Mouse (Mus musculus) ZHBTc4 (cell line): ENCODE results near the gene Strada.
"Not testable (repeated sequence)": the region's sequence is repeated elsewhere in the genome, so short reads cannot be mapped to it uniquely, and the experiment has no call there.

Experiments used
- DNase-seq: peaks from one replicate; pipeline ENCODE4 v3.0.0-alpha.2; 2011; ENCODE audit warnings: low read depth, low spot score

The Strada gene

GRCm38 (mm10) chr11:106156257-106156656 is 45.7 kb downstream of the Strada start:
- no peak for DNase-seq

- no peak for DNase-seq
Measured at GRCm38 (mm10) chr11:106155761-106156160, 46.2 kb downstream of the Strada start.

GRCm38 (mm10) chr11:106154770-106155169 is 47.2 kb downstream of the Strada start:
- no peak for DNase-seq

GRCm38 (mm10) chr11:106154091-106154490 is 47.9 kb downstream of the Strada start:
- no peak for DNase-seq

- no peak for DNase-seq
Measured at GRCm38 (mm10) chr11:106152132-106152531, 49.8 kb downstream of the Strada start.

GRCm38 (mm10) chr11:106151219-106151618 is 50.7 kb downstream of the Strada start:
- DNase-seq, result no peak

GRCm38 (mm10) chr11:106134580-106135528 is 67.1 kb downstream of the Strada start:
- DNase-seq, result peak; percentile 45

- no peak for DNase-seq
Measured at GRCm38 (mm10) chr11:106132516-106132915, 69.5 kb downstream of the Strada start.

GRCm38 (mm10) chr11:106129477-106129876 is 72.5 kb downstream of the Strada start:
- no peak for DNase-seq

GRCm38 (mm10) chr11:106126727-106127373 is 75.1 kb downstream of the Strada start:
- not testable (repeated sequence) for DNase-seq

- DNase-seq, result no peak
Measured at GRCm38 (mm10) chr11:106125827-106126226, 76.1 kb downstream of the Strada start.

GRCm38 (mm10) chr11:106124784-106125183 is 77.2 kb downstream of the Strada start:
- DNase-seq, result no peak

- DNase-seq, result no peak
Measured at GRCm38 (mm10) chr11:106122736-106123135, 79.2 kb downstream of the Strada start.

- DNase-seq, result no peak
Measured at GRCm38 (mm10) chr11:106122221-106122620, 79.7 kb downstream of the Strada start.
